Mouse (Mus musculus) heart, postnatal 36 days (tissue): ENCODE data around the gene Tril. TPM values are rescaled to one million over a fixed set of nuclear protein-coding genes. Genes with fewer than 3 reads are reported as not detected.

Experiments
- DNase-seq, 2 experiments: peaks; one replicate each; pipeline ENCODE4 v3.0.0; 2021 to 2022
- intact Hi-C: fragments of 180-260 bp; cut with DNase I; formaldehyde crosslinking; loops from one replicate; pipeline ENCODE4 v1.15.1; 2025
- total RNA-seq, 2 experiments: library from RNA; stranded (reverse); gene quantifications; 2 replicates each; pipeline ENCODE4 v1.2.3; 2021

Gene Tril
- total RNA-seq, 2 experiments from 2014 or later = 4.6 to 5.4 TPM

GRCm38 (mm10) chr6:53766243-53766915 lies 54.3 kb downstream of the Tril start:
- intact Hi-C loops = no loop called here
- DNase-seq = no peak

GRCm38 (mm10) chr6:53765731-53766130 lies 54.9 kb downstream of the Tril start:
- DNase-seq = no peak
- intact Hi-C loops = no loop called here

Other genes with a start within 250 kb of the Tril start
- not detected for gene Cpvl, start 157.8 kb upstream of the Tril start, total RNA-seq
- gene Chn2, start 218.7 kb upstream of the Tril start, total RNA-seq = 1 to 10 TPM; 2.6 to 3.2 TPM